ENCODE assay signal across 8 mouse cellular contexts in genomic region chr7:141221249-141222125, GRCm38 (mm10). TPM values are rescaled to one million over a fixed set of nuclear protein-coding genes. Genes with fewer than 3 reads are reported as not detected.
DNase-seq lines count a peak whose midpoint lies in the region; ATAC-seq lines count a peak whose summit lies in the region.

No protein-coding gene starts in this region.

- H3K27ac ChIP-seq in hindbrain, embryonic 12.5 days = peak overlapping the region; percentile 85

- DNase-seq in Muller cell, postnatal 12 days (ENCODE audit: inconsistent ontology term) = peak; percentile 100
- DNase-seq in cerebellum, adult 9-11 months = peak; percentile 95
- peak; percentile 91 to 92 for DNase-seq in frontal cortex, postnatal 10 days (ENCODE audit: low spot score in 2 of 2)
- DNase-seq in layer of hippocampus, postnatal 14 days (ENCODE audit: low spot score in 2 of 2) = peak; percentile 86 to 93
- DNase-seq in lung, postnatal 14 days = peak; percentile 96
- peak; percentile 95 for DNase-seq in retina, adult 2 months (ENCODE audit: low read depth, low spot score)
- peak; percentile 88 to 93 for DNase-seq in thymus, postnatal 36 days

- 3% methylated on average over 41 of the region's 44 CpGs for WGBS in hindbrain, embryonic 12.5 days

- H3K4me1 ChIP-seq in hindbrain, embryonic 12.5 days = peaks cover 27% of the 10 kb centered on the region

- no peaks in the 10 kb centered on the region for H3K27me3 ChIP-seq in hindbrain, embryonic 12.5 days

- ATAC-seq in hindbrain, embryonic 12.5 days (ENCODE audit: low FRiP score) = peak; percentile 97

- H3K4me2 ChIP-seq in hindbrain, embryonic 12.5 days (replicated peaks) = peak overlapping the region; percentile 84

- H3K36me3 ChIP-seq in hindbrain, embryonic 12.5 days = peaks cover 21% of the 10 kb centered on the region

- H3K4me3 ChIP-seq in hindbrain, embryonic 12.5 days = peak overlapping the region; percentile 44

- peak overlapping the region; percentile 73 for H3K9ac ChIP-seq in hindbrain, embryonic 12.5 days

- H3K9me3 ChIP-seq in hindbrain, embryonic 12.5 days (replicated peaks) = no peaks in the 10 kb centered on the region

RNA-seq across cellular contexts. Expression of gene Rassf7, which starts 5.8 kb away (rescaled TPM):
- 34.7 and 35.6 TPM in 2 replicates for polyA plus RNA-seq in hindbrain, embryonic 12.5 days (2016; fragmentation: Nextera tagmentation; extraction: Ambion mirVana)
- total RNA-seq in layer of hippocampus, postnatal 14 days (2021) = 1 to 10 TPM in 1 of 2 experiments, under 1 TPM in 1; 0.83 to 1.2 TPM

RNA-seq across cellular contexts. Expression of gene Phrf1, which starts 7.1 kb away (rescaled TPM):
- 95.5 and 99.3 TPM in 2 replicates for polyA plus RNA-seq in hindbrain, embryonic 12.5 days (2016; fragmentation: Nextera tagmentation; extraction: Ambion mirVana)
- total RNA-seq in layer of hippocampus, postnatal 14 days (2021) = 10 to 100 TPM; 66.9 to 77.2 TPM

RNA-seq across cellular contexts. Expression of gene Lmntd2, which starts 7.6 kb away (rescaled TPM):
- polyA plus RNA-seq in hindbrain, embryonic 12.5 days (2016; fragmentation: Nextera tagmentation; extraction: Ambion mirVana) = 3.3 and 3.9 TPM in 2 replicates
- not detected for total RNA-seq in layer of hippocampus, postnatal 14 days (2021)

RNA-seq across cellular contexts. Expression of gene Lrrc56, which starts 27.5 kb away (rescaled TPM):
- 10.8 and 12.2 TPM in 2 replicates for polyA plus RNA-seq in hindbrain, embryonic 12.5 days (2016; fragmentation: Nextera tagmentation; extraction: Ambion mirVana)
- total RNA-seq in layer of hippocampus, postnatal 14 days (2021) = 1 to 10 TPM; 4.9 to 6.7 TPM

RNA-seq across cellular contexts. Expression of gene Hras, which starts 27.7 kb away (rescaled TPM):
- polyA plus RNA-seq in hindbrain, embryonic 12.5 days (2016; fragmentation: Nextera tagmentation; extraction: Ambion mirVana) = 95.1 and 103 TPM in 2 replicates
- total RNA-seq in layer of hippocampus, postnatal 14 days (2021) = 100 to 1,000 TPM; 204 to 208 TPM

Comparison
In these comparisons a context has a peak if more than half of its experiments do, and no peak if none do; other contexts are left out.
1. Peak in every context shown above with its lines: DNase-seq, ATAC-seq, H3K4me3 ChIP-seq and H3K27ac ChIP-seq.